Mouse (Mus musculus) bone marrow, adult 2 months (tissue): ENCODE results near the gene Patj. TPM values are rescaled to one million over a fixed set of nuclear protein-coding genes. Genes with fewer than 3 reads are reported as not detected.

Source experiments
- H3K27ac ChIP-seq: fragments of 200-500 bp; 2 replicates; pipeline ENCODE4 v1.5.1; 2012; ENCODE audit warnings: low read depth, mild to moderate bottlenecking, control low read depth, inconsistent platforms, low read length; ENCODE audit not compliant: control insufficient read depth, poor library complexity, insufficient read depth
- H3K4me1 ChIP-seq: fragments of 200-500 bp; 2 replicates; pipeline ENCODE4 v1.6.1; 2011; ENCODE audit warnings: low read length; ENCODE audit not compliant: control insufficient read depth, insufficient read depth
- H3K4me3 ChIP-seq: fragments of 200-500 bp; replicated peaks from 2 replicates; pipeline ENCODE3; 2011; ENCODE audit warnings: mild to moderate bottlenecking, low read depth, low read length, control low read depth; ENCODE audit not compliant: control insufficient read depth
- CTCF ChIP-seq: fragments of 200-500 bp; IDR thresholded peaks from 2 replicates; pipeline ENCODE4 v1.5.1; 2011; ENCODE audit warnings: low read length, control low read depth; ENCODE audit not compliant: control insufficient read depth, insufficient read depth
- POLR2A ChIP-seq: fragments of 200-500 bp; IDR thresholded peaks from 2 replicates; pipeline ENCODE4 v1.6.1; 2011; ENCODE audit warnings: low read depth, mild to moderate bottlenecking, control low read depth, low read length, borderline replicate concordance; ENCODE audit not compliant: control insufficient read depth
- WGBS: fragments of 180-500 bp; shearing (Covaris S2); methylation state at CpG from one replicate; pipeline ENCODE4 v1.1.7; 2018; 5-methylcytosine and 5-hydroxymethylcytosine counted together
- polyA plus RNA-seq: library from polyadenylated mRNA; stranded (reverse); fragments of >200 nt; gene quantifications from 2 replicates; pipeline ENCODE4 v1.2.4, GENCODE M21; 2011; ENCODE audit warnings: low replicate concordance; ENCODE audit not compliant: missing spikeins, insufficient read depth, insufficient read length

Gene Patj
- polyA plus RNA-seq, 1 experiment, result 2.8 TPM

DNA sequence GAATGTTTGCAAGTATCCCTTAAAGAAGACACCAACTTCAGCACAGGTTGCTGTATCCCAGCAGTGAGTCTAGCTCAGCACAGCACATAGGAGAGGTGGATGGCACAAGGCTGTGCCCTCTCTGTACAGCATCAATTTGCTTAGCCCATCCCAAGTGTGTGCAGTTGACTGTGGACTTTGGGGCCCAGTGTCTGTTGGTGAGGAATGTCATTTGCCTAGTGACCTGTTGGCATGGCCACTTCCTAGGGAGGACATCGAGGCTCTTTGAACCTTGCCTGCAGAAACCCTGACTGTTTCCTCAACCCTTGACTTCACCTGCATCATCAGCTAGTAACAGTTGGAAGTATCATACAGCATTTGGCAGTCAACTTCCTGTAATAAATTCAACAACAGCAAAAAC, 270.9 kb downstream of the Patj start:
- TF ChIP-seq CTCF (no peak), POLR2A (no peak)
- H3K4me3 ChIP-seq, result no peak overlapping the region
- 34% methylated on average over 1 of the region's 1 CpGs for WGBS
- H3K4me1 ChIP-seq, result no peaks in the 10 kb centered on the region
- H3K27ac ChIP-seq, result no peak overlapping the region

DNA sequence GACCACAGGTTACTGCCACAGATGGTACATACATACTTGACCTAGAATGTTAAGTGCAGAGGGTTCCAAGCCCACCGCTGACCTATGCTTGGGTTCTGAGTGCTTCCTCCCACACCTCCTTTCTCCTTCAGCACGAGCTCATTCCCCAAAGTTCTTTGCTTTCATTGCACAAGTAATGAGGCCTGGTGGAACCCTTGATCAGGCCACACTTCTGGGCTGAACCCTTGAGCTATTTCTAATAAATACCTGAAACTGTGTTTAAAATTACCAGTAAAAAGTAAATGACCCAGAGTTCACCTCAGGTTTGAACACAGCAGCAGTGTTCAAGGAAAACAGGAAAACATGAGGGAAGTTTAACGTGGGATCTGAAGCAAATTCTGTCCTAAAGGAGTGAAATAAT, 271.4 kb downstream of the Patj start:
- Histone ChIP-seq H3K27ac (no peak overlapping the region), H3K4me3 (no peak overlapping the region), H3K4me1 (no peaks in the 10 kb centered on the region)
- TF ChIP-seq POLR2A (no peak), CTCF (no peak)
- 75% methylated on average over 3 of the region's 3 CpGs for WGBS

DNA sequence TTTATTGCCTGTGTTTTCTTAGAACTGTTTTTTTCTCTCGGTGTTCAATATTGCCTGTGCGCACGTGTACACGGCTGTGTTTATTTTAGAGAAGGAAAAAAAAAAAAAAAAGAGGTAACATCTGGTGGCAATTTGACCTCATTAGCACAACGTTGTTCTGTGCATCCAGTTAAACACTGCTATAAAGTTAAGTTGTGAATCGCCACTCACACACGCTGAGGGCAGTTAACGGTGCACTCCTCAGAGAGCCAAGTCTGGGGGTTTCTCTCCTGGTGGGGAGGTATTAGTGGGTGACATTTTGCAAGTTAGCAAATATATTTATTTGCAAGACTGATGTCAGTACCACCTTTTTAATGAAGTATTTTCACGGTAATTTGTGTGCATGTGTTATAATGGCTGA, 281.9 kb downstream of the Patj start:
- TF ChIP-seq POLR2A (no peak), CTCF (no peak)
- Histone ChIP-seq H3K27ac (no peak overlapping the region), H3K4me3 (no peak overlapping the region), H3K4me1 (no peaks in the 10 kb centered on the region)
- 82% methylated on average over 9 of the region's 9 CpGs for WGBS

DNA sequence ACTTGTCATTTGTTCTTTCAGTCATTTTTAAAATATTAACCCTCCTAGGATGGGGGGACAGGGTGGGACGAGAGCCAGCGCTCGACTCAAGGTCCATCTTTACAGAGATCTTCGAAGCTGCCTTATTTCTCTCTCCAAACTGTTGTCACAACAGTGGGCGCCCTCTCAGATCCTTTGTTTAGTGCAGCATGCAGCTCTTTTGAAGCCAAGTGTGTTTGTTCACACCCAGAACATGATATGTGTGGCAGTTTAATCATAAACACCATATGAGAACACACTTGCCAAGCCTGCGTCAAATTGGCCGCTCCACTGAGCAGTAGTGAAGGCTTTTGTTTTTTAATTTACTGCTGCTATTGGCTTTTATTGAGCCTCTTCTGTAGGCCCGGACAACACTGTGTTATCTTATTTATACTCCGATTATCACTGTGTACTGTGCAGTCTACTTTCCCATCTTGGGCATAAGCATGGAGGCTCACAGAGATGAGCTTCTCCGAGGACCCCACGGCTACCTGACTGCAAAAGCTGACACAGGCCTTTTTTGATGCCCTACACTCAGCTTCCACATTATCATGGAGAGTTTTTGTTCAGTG, 291.2 kb downstream of the Patj start:
- H3K27ac ChIP-seq, result no peak overlapping the region
- no peaks in the 10 kb centered on the region for H3K4me1 ChIP-seq
- 87% methylated on average over 11 of the region's 11 CpGs for WGBS
- TF ChIP-seq CTCF (no peak), POLR2A (no peak)
- H3K4me3 ChIP-seq, result no peak overlapping the region

DNA sequence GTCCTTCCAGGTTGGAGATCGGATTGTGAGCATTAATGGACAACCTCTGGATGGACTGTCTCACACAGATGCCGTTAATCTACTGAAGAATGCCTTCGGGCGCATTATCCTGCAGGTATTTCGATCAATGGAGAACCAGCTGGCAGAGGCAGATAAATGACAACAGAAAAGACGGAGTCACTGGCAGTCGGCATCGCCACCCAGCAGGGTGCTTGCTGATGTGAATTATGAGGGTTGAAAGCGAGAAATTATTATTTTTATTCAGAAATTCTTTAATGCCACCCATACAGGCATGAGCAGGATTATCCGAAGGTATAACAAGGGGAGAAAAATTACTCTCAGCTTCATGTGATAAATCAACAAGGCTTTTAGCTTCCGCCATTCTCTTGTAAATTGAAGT, 292.5 kb downstream of the Patj start:
- Histone ChIP-seq H3K4me1 (no peaks in the 10 kb centered on the region), H3K27ac (no peak overlapping the region), H3K4me3 (no peak overlapping the region)
- whole genome bisulfite sequencing, result 85% methylated on average over 11 of the region's 11 CpGs
- no peak for TF ChIP-seq CTCF
- TF ChIP-seq POLR2A, result no peak

DNA sequence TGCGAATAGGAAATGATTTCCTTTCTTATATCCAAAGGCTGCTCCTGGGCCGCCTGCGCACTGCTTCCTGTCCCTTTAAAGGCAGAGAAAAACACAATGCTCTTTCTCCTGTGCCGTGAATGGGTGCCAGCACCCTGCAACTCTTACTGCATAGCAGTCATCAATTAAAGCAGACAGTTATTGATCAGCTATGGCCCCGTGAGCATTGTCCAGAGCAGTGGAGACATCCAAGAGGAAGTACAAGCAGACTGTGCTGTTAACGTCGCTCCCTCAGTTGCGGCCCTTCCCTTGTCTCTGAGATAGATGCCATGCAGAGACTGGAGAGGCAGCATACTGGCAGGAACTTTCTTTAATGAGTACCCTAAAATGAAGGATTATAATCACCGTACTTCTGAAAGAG, 292.9 kb downstream of the Patj start:
- 87% methylated on average over 9 of the region's 9 CpGs for WGBS
- no peak overlapping the region for H3K4me3 ChIP-seq
- H3K4me1 ChIP-seq, result no peaks in the 10 kb centered on the region
- TF ChIP-seq POLR2A (no peak), CTCF (no peak)
- no peak overlapping the region for H3K27ac ChIP-seq

DNA sequence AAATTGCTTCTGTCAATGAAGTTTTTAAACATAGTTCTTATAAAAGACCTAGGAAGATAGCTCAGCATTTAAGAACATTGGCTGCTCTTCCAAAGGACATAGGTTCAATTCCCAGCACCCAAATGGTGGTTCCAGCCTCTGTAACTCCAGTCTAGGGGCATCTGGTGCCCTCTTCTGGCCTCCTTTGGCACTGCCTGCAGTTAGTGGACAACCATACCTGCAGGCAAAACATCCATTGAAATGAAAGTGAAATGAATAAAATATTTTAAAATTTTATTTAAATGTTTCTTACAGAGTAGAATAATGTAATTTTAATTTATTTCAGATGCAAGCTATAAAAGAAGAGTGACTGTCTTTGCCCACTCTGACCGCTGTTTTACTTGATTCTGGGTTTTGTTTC, 294.4 kb downstream of the Patj start:
- Histone ChIP-seq H3K27ac (no peak overlapping the region), H3K4me3 (no peak overlapping the region), H3K4me1 (no peaks in the 10 kb centered on the region)
- WGBS, result 88% methylated on average over 1 of the region's 1 CpGs
- TF ChIP-seq POLR2A (no peak), CTCF (no peak)

DNA sequence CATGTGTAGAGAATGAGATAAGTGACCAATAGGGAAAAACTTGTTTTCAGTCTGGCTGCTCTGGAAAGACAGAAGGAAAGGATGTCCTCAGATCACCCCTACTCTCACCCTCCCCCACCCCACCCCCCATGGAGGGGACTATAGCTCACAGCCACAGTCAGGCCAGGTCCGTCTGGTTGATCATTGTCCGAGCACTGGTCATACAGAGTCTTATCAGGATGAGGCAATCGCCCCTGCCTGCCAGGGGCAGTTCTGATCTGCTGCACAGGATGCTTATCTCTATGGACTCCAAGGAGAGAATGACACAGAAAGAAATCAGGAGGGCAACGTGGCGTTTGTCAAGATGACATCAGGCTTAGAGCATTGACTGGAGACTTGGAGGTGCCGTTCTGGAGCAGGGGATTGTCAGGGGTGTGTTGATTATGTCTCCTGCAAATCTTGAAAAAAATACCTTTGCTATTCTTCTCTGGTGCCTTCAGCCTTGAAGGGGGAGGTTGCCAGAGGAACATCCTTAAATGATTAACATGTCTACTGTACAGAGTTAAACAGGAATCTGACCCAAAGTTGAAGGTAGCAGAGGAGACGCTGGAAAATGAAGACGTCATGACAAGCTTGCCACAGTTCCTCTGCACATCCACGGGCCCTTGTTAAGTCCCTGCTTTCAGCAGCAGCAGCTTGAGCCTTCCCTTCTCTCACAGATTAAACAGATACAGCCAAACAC, 298.0 kb downstream of the Patj start:
- 72% methylated on average over 9 of the region's 9 CpGs for WGBS
- no peaks in the 10 kb centered on the region for H3K4me1 ChIP-seq
- H3K4me3 ChIP-seq, result no peak overlapping the region
- no peak overlapping the region for H3K27ac ChIP-seq
- TF ChIP-seq POLR2A (no peak), CTCF (no peak)
